Mouse (Mus musculus): ENCODE measurements around the gene 4930544D05Rik.

The 4930544D05Rik gene

DNA sequence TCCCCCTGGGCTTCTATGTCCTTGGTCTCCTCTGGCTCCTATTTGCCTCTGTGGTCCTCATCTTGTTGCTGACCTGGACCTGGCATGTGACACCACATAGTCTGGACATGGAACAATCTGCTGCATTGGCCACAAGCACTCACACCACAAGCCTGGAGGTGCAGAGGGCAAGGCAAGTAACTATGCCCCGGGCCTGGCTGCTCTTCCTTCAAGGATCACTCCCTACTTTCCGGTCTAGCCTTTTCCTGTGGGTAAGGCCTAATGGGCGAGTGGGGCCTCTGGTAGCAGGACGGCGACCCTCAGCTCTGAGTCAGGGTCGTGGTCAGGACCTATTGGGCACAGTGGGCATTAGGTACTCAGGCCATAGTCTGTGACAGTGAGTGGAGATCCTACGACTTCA lies 25.6 kb downstream of the 4930544D05Rik start:
- DNase-seq (ENCODE audit: low read depth, low spot score), result no peak

DNA sequence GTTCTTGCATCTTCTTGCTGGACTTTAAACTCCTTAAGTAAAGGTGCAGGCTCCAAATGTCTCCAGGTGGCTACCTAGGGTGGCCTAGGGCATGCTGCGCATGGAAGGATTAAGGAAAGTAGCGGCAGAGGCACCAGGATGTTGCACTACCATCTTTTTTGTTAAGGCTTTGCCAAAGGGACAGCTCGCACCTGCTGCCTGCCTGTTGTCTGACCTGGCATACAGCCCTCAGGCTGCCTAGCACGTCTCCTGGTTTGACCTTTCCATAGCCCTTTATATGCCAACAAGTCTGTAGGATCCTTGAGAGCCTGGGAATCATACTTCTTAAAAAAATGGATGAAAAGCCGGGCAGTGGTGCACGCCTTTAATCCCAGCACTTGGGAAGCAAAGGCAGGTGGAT lies 27.4 kb downstream of the 4930544D05Rik start:
- no peak for DNase-seq (ENCODE audit: low read depth, low spot score)

DNA sequence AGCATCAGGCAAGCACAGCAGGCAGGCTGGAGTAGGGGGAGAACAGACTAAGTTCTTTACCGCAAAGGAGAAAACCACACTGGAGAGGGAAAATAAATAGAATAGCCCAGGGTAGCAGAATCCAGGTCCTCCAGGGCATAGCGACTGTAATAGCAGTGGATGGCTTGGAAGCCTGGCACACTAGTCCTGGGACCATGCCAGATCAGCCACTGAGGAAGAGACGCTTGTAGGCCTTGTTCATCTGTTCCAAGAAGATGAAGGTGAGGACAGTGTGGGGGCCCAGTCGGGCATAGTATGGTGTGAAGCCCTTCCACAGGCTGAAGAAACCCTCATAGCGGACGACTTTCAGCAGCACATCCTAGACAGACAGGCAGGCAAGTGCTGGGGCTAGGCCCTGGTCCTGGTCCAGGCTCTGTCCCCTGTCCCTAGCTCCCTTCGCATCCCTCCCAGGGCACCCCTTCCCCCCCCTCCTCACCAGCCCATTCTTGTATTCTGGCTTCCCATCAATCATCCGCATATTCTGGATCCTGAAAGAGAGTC lies 29.0 kb downstream of the 4930544D05Rik start:
- no peak for DNase-seq (ENCODE audit: low read depth, low spot score)

GRCm38 (mm10) chr11:70645461-70646258 lies 30.0 kb downstream of the 4930544D05Rik start:
- no peak for DNase-seq (ENCODE audit: low read depth, low spot score)

DNA sequence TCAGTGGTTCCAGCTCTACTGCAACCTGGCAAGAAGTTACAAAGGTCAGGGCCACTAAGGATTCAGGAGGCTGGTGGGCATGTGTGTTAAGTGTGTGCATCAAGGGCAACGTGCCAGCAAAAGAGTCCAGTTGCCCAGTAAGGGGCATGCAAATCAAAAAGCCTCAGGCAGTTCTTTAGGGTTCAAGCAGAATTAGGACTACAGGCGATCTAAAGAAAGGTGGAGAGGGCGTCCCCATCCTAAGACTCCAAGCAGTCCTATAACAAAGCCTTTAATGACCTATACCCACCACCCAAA lies 30.6 kb downstream of the 4930544D05Rik start:
- peak; percentile 43 for DNase-seq (ENCODE audit: low read depth, low spot score)

DNA sequence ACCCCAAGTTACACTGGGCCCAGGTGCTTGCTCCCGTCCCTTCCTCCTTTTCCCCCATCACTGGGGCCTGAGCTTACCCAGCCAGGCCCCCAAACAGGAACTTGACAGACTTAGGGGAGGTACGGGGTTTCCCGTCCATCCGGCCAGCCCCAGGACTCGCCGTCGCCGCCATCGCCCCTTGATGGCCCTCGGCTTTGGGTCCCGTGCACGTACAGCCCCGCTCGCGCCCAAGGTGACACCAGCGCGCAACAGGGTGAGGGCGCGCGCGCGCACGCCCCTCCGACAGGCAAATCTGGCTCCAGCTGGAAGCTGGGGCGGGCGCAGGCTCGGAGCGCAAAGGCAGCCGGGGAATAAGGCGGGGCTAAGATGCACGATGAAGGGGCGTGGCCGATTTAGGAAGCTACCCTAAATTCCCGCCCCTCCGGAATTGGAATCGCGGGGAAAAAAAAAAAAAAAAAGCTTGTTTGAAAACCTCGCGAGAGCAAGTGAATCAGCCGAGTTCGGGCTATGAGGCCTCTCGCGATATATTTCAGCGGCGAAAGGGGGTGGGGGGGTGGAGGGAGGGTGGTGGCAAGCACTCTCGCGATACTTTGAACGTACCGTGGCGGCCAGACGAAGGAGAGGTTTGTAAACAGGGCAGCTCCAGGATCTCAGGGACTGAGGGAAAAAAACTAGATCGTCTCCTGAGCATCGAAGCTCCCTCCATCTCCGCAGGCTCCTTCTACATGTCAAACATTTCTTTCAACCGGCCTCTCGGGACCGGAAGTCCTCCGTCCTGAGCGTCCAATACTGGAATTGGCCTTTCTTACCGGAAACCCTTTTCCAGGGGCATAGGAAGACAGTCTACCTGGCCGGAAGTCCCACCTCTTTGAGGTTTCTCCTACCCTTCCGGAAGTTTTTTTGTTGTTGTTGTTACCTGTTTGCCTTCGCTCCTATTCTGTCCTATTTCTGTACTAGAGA lies 31.3 kb downstream of the 4930544D05Rik start, which contains the start of the genes Rnf167 and Slc25a11:
Gene Rnf167, plus strand, starts transcription at position 545 of the 960 bp plus-strand sequence.
Gene Slc25a11, minus strand, starts transcription at position 789 of the 960 bp plus-strand sequence.
- peak; percentile 99 for DNase-seq (ENCODE audit: low read depth, low spot score)

- DNase-seq (ENCODE audit: low read depth, low spot score), result peak; percentile 51
These were observed 32.2 kb downstream of the 4930544D05Rik start for GRCm38 (mm10) chr11:70647716-70648420.

DNA sequence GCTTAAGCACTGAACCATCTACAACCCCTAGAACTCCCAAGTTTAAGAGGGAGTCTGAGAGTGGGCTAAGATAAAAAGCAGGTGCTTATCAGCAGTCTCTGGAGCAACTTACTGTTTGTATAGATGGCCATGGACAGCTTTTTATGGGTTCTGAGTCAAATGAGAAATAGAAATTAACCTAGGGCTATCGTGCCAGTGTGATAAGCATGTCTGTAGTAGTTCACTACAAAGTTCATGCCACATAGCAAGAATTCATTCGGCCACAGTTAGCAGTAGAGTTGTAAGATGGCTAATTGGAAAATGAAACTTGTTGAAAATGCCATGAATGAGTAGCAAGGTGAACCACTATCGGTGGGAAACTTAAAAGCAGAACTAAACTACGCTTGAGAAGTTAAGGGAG lies 32.9 kb downstream of the 4930544D05Rik start:
- peak; percentile 31 for DNase-seq (ENCODE audit: low read depth, low spot score)

GRCm38 (mm10) chr11:70649185-70649734 lies 33.6 kb downstream of the 4930544D05Rik start:
- no peak for DNase-seq (ENCODE audit: low read depth, low spot score)

DNA sequence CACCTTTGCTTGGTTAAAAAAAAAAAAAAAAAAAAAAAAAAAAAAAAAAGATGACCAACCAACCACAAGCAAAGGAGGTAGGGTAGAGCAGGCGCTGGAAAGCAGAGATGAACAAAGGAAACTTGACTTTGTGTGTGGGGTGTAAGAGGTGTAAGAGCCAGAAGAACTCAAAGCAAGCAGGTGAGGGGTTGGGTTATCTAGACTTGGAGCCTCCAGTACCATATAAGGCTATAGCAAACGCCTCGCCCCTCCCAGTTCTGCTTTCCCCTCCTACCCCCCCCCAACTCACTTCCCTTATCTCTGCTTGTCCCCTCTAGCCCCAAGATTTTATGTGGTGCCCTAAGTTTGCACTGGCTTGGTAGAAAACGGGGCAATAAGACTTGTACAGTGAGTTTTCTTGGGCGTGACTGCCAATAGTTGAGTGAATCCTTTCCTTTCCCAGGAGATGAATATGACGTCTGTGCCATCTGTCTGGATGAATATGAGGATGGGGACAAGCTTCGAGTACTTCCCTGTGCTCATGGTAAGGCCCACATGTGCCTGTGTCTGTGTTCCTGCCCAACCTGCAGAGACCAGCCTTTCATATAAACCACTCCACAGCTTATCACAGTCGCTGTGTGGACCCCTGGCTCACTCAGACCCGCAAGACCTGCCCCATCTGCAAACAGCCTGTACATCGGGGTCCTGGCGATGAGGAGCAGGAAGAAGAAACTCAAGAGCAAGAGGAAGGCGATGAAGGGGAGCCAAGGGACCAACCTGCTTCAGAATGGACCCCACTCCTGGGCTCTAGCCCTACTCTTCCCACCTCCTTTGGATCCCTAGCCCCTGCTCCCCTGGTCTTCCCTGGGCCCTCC lies 34.9 kb downstream of the 4930544D05Rik start:
- DNase-seq (ENCODE audit: low read depth, low spot score), result peak; percentile 29

GRCm38 (mm10) chr11:70651391-70651790 lies 35.7 kb downstream of the 4930544D05Rik start:
- peak; percentile 90 for DNase-seq (ENCODE audit: low read depth, low spot score)

DNA sequence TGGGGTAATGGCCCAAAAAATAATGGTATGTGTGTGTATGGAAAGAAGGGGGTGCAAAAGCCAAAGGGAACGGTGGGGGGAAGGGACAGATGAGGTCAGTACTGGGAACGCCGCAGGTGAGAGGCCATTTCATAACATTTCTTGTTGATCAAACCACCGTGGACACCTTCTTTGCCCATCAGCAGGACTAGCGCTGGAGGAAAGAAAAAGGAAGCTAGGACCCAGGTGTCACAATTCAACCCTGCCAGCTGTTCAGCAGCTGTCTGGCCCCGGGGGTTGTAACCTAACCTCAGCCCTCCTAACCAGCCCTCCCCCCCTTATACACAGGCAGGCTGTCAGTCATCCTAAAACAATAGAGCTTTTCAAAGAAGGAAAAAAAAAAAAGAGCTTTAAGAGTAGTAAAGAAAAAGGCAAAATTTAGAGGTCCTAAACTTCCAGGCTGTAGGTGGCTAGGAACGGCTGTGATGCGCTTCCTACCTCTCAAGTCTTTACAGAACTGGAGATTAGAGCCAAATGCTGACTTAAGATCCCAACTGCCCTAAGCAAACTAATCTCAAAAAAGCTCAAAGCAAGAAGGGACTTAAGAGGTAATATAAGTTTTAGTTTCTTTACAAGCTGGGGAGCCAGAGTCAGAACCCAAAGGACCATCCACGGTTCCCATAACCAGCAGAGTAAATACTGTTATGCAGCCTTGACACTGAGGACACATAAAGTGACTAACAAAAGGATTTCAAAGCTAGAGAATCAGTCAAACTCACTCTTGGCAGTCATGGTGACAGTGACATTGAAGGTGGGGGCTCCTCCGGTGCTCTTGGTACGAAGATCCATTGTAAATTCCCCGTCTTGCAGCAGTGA lies 36.6 kb downstream of the 4930544D05Rik start:
- DNase-seq (ENCODE audit: low read depth, low spot score), result peak; percentile 72

GRCm38 (mm10) chr11:70652884-70653344 lies 37.3 kb downstream of the 4930544D05Rik start:
- DNase-seq (ENCODE audit: low read depth, low spot score), result no peak

DNA sequence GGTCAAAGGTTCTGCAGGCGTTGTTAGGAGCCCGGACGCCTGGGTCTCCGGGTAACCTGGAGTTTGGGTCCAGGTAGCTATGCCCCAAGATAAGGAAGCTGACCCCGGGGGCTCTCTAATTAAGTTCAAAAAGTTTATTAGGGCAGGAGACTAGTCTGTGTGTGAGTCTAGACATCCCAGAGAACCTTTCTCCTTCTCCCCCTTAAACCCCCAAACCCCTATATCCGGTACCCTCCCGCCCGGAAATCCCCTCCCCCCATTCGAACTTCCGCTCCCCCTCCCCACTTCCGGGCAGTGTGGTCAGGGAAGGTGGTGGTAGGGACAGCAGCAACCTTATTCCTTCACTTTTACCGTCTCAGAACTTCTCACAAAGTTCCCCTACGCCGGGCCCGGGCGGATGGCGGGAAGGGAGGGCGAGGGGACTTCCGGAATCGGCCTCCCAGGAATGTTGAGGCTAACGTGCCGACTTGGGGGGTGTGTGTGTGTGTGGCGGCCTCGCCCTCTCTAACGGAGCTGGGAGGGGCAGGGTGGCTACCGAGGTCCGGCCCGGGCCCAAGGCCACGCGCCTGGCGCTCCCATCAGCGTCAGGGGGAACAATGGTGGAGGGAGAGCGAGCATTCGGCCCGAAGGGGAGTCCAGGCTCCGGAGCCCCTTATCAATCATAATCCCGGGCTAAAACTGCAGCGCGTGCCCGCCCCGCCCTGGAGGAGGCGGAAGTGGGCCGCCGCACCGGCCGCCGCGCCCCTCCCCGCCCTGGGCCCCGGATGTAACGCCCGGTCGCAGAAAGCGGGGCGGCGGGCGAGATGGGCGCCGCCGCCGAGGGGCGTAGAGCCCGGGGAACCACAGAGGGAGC lies 37.9 kb downstream of the 4930544D05Rik start:
- peak; percentile 66 for DNase-seq (ENCODE audit: low read depth, low spot score)

DNA sequence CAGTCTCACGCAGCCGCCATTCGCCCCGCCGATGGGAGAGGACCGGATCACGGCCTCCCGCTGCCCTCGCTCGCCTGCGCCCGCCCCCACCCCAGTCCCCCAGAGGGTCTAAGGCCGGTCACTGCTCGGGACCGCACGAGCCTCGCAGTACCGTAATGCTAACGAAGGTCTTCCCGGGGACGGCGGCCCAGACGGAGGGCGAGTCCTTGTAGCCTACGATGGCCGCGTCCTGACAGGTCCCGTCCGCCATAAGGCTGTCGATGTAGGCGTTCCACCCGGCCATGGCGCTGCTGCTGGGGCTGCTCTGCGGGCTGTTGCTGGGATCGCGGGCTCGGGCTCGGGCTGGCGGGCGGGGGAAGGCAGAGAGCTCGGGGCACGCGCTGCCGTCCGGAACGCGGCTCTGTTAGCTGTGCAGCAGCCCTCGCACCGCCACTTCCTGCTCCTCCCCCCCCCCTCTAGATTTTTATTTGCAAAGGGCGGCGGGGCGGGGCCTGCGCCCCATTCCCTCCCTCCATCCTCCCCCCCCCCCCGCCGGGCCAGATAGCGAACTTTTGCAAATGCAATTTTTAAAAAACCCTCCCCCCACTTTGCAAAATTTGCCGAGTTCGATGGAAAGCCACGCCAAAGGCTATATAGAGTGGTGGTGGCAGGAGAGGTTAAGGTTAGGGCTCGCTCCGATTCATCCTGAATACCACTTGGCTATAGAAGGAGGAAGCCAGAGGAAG lies 38.7 kb downstream of the 4930544D05Rik start, which contains the start of gene Pfn1:
Gene Pfn1, minus strand, starts transcription at position 447 of the 725 bp plus-strand sequence.
- DNase-seq (ENCODE audit: low read depth, low spot score), result peak; percentile 83

DNA sequence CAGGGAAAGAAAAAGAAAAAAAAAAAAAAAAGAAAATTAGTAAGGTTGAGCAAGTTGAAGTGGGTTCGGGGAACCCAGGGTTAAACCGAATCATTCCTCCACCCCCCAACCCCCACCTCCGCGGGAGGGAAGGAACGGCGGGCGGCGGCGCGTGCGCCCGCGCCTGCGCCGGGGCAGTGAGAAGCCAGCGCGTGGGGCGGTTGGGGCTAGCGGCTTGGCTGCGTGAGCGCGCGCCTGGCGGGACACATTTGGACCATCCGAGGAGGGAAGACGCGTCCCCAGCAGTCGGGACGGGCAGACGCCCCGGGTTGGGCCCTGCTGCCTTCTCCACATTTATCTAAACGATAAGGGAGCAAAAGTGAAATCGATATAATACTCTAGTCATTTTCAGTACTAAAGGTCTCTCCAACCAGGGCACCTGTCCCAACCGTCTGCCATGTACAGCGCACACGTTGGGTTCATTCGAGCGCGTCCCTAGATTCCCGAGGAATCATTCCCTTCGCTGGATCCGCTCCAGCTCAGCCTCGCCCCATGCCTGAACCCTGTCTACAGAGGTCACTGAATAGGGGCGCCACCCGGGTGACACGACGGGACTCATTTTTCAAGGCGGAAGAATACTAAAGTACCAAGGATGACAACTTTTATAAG lies 39.4 kb downstream of the 4930544D05Rik start:
- peak; percentile 81 for DNase-seq (ENCODE audit: low read depth, low spot score)
